Mouse (Mus musculus) testis, postnatal 14 days (tissue): ENCODE data around the gene Nup43.

Experiments
- DNase-seq: peaks from one replicate; pipeline ENCODE4 v3.0.0; 2021; ENCODE audit warnings: low spot score

The Nup43 gene

GRCm38 (mm10) chr10:7682249-7682648, 14.9 kb downstream of the Nup43 start:
- no peak for DNase-seq

- DNase-seq, result no peak
Observed at GRCm38 (mm10) chr10:7686902-7687301, 19.6 kb downstream of the Nup43 start.

GRCm38 (mm10) chr10:7695286-7695685, 28.0 kb downstream of the Nup43 start:
- no peak for DNase-seq

- no peak for DNase-seq
Observed at GRCm38 (mm10) chr10:7700120-7700519, 32.8 kb downstream of the Nup43 start.

- no peak for DNase-seq
Observed at GRCm38 (mm10) chr10:7702586-7702985, 35.3 kb downstream of the Nup43 start.

GRCm38 (mm10) chr10:7710121-7710520, 42.8 kb downstream of the Nup43 start:
- DNase-seq, result no peak

GRCm38 (mm10) chr10:7712506-7712905, 45.2 kb downstream of the Nup43 start:
- no peak for DNase-seq

- DNase-seq, result no peak
Observed at GRCm38 (mm10) chr10:7715056-7715455, 47.8 kb downstream of the Nup43 start.

GRCm38 (mm10) chr10:7725751-7726500, 58.6 kb downstream of the Nup43 start, which contains the start of gene Katna1:
Gene Katna1, plus strand, starts transcription at chr10:7726000.
- DNase-seq, result peak; percentile 93

- DNase-seq, result no peak
Observed at GRCm38 (mm10) chr10:7726501-7726812, 59.2 kb downstream of the Nup43 start.

- DNase-seq, result no peak
Observed at GRCm38 (mm10) chr10:7727011-7727410, 59.7 kb downstream of the Nup43 start.
